In genomic region chr5:125727436-125727835, GRCm38 (mm10) we compare ENCODE assay signal across 11 mouse cellular contexts.
"Had no signal": no experiment of that assay in that cellular context is flagged by ENCODE, and none has a peak within 500 bp of the region (broad histone marks: within the 10 kb centered on the region; RNA-seq: fewer than 3 reads in every experiment).

No protein-coding gene starts in this region.

- H3K36me3 ChIP-seq: limb, embryonic 10.5 days; liver, embryonic 15.5 days; neural tube, embryonic 12.5 days had no signal

- H3K4me3 ChIP-seq: limb, embryonic 10.5 days; liver, embryonic 15.5 days; neural tube, embryonic 12.5 days had no signal

- H3K27me3 ChIP-seq: liver, embryonic 15.5 days; neural tube, embryonic 12.5 days had no signal

- ATAC-seq: lung, postnatal 0 days had no signal

- DNase-seq: kidney, adult 18-20 months; kidney, postnatal 10 days; lung, adult 2 months; lung, postnatal 36 days; midbrain, embryonic 14.5 days; spleen, adult 18-20 months; thymus, postnatal 14 days had no signal

- H3K9me3 ChIP-seq: limb, embryonic 10.5 days had no signal

- H3K4me1 ChIP-seq: limb, embryonic 10.5 days; liver, embryonic 15.5 days; neural tube, embryonic 12.5 days had no signal

- H3K27ac ChIP-seq: limb, embryonic 10.5 days; liver, embryonic 15.5 days; neural tube, embryonic 12.5 days had no signal
